Mouse (Mus musculus) gastrocnemius, adult 8-10 months (tissue): ENCODE results near the gene Pgs1. TPM values are rescaled to one million over a fixed set of nuclear protein-coding genes. Genes with fewer than 3 reads are reported as not detected.

Experiments
- DNase-seq, 2 experiments: peaks; one replicate each; pipeline ENCODE4 v3.0.0; 2022; ENCODE audit warnings: low spot score in 2 of 2
- microRNA-seq: library from miRNA; unstranded; fragments of <30 nt; microRNA quantifications from one replicate; pipeline ENCODE4 v1.2.0, GENCODE M21; 2022
- total RNA-seq, 4 experiments: library from RNA; stranded (reverse); gene quantifications; 2 replicates each; pipeline ENCODE4 v1.2.4; 2022

Pgs1 gene
- total RNA-seq, 4 experiments from 2014 or later, result 16.9 to 23.0 (median 19.1) TPM

DNA sequence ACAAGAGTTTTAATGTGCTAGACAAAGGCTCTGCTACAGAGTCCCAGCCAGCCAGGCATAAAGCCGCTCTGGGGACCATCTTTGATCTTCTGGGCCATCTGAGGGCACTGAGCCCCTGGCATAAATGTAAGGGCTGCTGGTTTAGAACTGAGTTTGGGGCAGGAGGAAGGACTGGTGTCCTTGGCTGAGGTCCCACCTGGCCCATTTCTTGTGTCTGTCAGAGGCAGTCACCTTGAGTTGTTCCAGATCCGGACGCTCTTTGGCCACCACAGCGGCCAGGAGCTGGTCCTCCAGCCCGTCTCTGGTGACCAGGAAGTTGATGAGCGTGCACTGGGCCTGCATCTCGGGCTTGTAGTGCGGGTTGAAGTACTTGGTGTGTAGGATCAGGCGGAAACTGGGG lies 56.7 kb downstream of the Pgs1 start:
- DNase-seq, result no peak

- no peak for DNase-seq
Observed at GRCm38 (mm10) chr11:118043293-118043907, 57.3 kb downstream of the Pgs1 start.

GRCm38 (mm10) chr11:118049641-118050040 lies 63.5 kb downstream of the Pgs1 start:
- no peak for DNase-seq

DNA sequence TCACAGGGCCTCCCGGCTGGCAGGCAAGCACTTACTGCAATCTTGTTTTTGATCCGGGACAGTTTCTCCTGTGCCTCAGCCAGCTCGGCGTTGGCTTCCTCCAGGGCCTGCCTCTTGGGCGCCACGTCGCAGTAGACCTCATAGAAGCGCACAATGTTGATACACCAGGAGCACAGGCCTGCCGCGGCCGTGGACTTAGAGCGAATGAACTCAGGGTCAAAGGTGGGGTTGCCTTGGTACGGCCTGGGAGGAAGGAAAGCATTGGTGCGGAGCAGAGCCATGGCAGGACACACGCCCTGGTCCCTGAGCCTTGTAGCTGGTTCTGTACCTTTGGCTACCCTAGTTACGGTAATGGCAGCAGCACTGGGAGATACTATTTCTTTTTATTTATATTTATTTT lies 64.1 kb downstream of the Pgs1 start:
- no peak for DNase-seq

DNA sequence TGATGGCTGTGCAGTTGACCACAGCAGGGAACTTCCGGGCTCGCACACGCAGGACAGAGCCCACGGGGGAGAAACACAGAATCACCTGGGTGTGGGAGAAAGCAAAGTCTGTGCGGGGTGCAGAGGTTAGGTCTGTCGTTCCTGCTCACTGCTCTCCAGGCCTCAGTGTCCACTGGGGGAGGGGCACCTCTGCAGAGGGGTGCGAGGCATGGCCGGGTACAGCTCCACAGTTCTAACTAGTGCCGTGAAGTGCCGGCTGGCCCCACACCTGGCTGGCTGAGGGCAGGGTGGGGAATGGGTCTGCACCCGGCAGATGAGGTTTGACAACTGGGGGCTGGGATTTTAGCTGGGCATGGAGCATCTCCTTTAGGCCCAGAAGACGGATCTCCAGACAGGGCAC lies 72.3 kb downstream of the Pgs1 start:
- DNase-seq, result no peak

DNA sequence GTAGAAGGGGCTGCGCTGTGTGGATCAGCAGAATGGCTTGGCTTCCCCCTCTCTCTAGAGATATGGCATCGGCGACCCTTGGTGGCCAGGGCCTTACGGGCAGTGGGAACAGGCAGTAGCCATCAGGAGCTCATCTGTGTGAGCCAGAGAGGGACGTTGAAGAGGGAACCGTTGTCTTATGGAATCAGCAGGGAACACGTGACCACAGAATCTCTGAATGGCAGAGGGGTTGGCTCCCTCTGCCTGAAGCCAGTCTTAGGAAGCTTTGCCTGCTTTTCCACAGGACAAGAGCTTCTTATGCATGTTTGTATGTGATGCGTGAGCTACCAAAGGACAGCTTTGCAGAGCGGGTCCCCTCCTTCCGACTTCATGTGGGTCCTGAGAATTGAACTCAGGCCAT lies 72.8 kb downstream of the Pgs1 start:
- no peak for DNase-seq

GRCm38 (mm10) chr11:118060038-118060437 lies 73.9 kb downstream of the Pgs1 start:
- DNase-seq, result no peak

DNA sequence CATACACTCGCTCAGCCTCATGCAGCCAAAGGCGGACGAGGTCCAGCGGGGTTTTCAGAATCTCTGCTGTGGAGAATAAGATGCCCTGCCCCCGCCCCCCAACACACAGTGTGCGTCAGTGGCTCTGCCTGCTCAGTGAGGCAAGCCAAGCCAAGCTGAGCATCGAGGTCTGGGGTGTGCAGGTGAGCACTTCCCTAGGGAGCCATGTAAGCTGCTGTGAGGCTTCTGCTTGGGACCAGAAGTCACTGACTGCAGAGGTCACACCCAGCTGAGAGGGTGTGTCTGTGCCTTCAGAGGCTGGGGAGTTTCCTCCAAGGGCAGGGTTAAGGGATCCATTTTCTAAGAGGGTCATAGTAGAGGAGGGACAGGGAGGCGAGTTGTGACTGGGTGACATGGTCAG lies 81.5 kb downstream of the Pgs1 start:
- no peak for DNase-seq

DNA sequence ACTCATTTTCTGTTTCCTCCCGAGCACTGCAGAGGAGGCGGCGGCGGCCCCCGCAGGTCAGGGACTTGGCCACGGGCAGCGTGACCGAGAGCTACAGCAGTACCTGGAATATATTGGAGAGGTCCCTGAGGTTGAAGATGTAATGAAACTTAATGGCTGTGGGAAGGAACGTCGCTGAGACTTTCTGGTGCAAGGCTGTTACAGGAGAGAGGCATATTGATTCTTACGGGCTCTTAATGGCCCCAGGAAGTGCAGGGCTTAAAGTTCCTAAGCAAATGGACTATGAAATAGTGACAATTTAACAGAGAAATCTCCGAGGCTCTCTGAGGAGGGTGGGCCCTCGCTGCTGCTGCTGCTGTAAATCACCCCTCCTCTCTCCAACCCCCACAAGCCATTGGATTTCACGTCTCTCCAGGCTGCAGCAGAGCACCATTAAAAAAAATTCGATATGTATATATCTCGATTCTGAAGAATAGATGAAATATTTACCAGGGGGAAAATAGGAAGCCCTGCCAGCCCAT lies 82.8 kb downstream of the Pgs1 start:
- no peak for DNase-seq

DNA sequence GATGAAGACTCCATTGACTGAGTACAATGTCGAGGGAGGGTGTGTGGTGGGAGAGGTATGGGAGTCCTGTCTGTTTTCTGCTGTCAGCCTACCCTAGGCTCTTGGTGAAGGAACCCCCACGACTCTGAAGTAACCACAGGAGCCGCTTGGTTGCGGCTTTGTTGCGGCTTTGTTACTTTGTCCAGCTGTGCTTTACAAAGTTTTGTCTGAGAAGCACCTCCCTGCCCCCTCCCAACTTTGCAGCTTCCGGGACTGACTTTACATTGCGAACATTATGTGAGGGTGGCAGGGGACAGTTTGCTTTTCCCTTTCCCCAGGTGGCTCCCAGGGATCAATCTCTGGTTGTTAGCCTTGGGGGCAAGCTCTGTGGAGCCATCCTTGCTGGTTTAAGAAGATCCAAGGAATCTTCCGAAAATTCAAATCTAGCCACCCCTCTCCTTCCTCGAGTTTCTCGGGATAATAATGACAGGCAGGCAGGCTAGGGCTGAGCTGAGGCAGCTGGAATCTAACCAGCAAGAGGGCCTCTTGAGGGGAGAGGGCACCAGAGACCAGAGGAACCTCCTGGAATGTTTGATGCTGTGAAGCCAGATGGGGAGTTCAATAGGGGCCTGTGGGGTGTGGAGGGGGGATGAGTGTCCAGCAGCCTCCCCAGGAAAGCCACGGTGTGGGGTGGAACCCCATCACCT lies 85.3 kb downstream of the Pgs1 start:
- DNase-seq, result no peak

Small RNA genes within 50 kb of the gene (microRNA-seq; reads per million reads assigned to microRNA genes)
- gene Mir6933, result not detected

Other genes starting within 250 kb of the Pgs1 start
- gene Tmc8, start 204.2 kb upstream of the Pgs1 start, total RNA-seq, result under 1 TPM; 0.38 to 0.89 (median 0.43) TPM
- 1 to 10 TPM; 2.4 to 6.4 (median 4.5) TPM for gene Tmc6, start 204.1 kb upstream of the Pgs1 start, total RNA-seq
- gene 6030468B19Rik, start 188.6 kb upstream of the Pgs1 start, total RNA-seq, result not detected
- gene Gm20708, start 176.6 kb upstream of the Pgs1 start, total RNA-seq, result 1 to 10 TPM in 2 of 4 experiments, under 1 TPM in 1, not detected in 1; 0.46 to 1.2 (median 1.1) TPM
- gene Syngr2, start 176.6 kb upstream of the Pgs1 start, total RNA-seq, result 100 to 1,000 TPM; 182 to 198 (median 184) TPM
- 1 to 10 TPM; 2.0 to 4.6 (median 3.4) TPM for gene Afmid, start 160.4 kb upstream of the Pgs1 start, total RNA-seq
- gene Tk1, start 160.2 kb upstream of the Pgs1 start, total RNA-seq, result 1 to 10 TPM; 2.5 to 5.4 (median 4.1) TPM
- gene Birc5, start 137.0 kb upstream of the Pgs1 start, total RNA-seq, result under 1 TPM in 1 of 4 experiments, not detected in 3; 0.24 TPM
- not detected for gene Tmem235, start 125.5 kb upstream of the Pgs1 start, total RNA-seq
- gene Tha1, start 112.8 kb upstream of the Pgs1 start, total RNA-seq, result 1 to 10 TPM; 2.7 to 3.8 (median 3.4) TPM
- gene Socs3, start 16.2 kb upstream of the Pgs1 start, total RNA-seq, result 1 to 10 TPM; 1.9 to 3.3 (median 2.5) TPM
- gene Dnah17, start 144.3 kb downstream of the Pgs1 start, total RNA-seq, result under 1 TPM in 2 of 4 experiments, not detected in 2; 0.02 to 0.03 TPM